10 mouse cellular contexts compared by ENCODE assay signal in the genomic region with DNA sequence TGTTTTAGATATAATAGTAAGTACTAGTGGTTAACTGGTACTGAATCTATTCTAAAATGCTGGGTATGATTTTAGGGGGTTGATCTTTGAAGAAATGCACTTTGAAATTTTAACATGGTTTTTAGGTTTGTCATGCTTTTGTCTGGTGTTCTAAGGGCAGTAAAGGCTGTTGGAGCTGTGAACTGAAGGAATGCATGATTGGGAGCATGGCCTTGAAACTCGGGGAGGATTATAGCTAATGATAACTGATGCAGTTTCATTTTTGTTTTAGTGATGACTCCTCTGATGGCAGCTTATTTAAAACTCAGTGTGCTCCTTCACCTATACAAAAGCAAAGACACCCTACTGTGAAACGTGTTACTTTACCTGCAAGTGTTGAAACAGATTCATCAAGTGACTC. TPM values are rescaled to one million over a fixed set of nuclear protein-coding genes. Genes with fewer than 3 reads are reported as not detected.
A peak's percentile ranks its signal among the peaks of the same experiment; 100 is the strongest.
DNase-seq lines count a peak whose midpoint lies in the region; ATAC-seq and TF ChIP-seq lines count a peak whose summit lies in the region.
"Had no signal": no experiment of that assay in that cellular context is flagged by ENCODE, and none has a peak within 500 bp of the region (broad histone marks: within the 10 kb centered on the region; RNA-seq: fewer than 3 reads in every experiment).

No protein-coding gene starts in this region.

- 65% methylated on average over 2 of the region's 2 CpGs for WGBS in hindbrain, embryonic 10.5 days
- 60% methylated on average over 2 of the region's 2 CpGs for WGBS in hindbrain, embryonic 16.5 days
- 43% methylated on average over 2 of the region's 2 CpGs for WGBS in stomach, embryonic 14.5 days
- 36% methylated on average over 2 of the region's 2 CpGs for WGBS in stomach, postnatal 0 days
- WGBS in limb, embryonic 13.5 days = 62% methylated on average over 2 of the region's 2 CpGs

- TF ChIP-seq EP300 in stomach, postnatal 0 days (optimal IDR thresholded peaks at IDR 0.05) = no peak

- peaks cover 32% of the 10 kb centered on the region for H3K4me1 ChIP-seq in hindbrain, embryonic 10.5 days (replicated peaks)
- peaks cover 22% of the 10 kb centered on the region for H3K4me1 ChIP-seq in hindbrain, embryonic 16.5 days (ENCODE audit: control insufficient read depth, insufficient read depth, low read depth, low read length)
- H3K4me1 ChIP-seq in stomach, embryonic 14.5 days (ENCODE audit: control insufficient read depth, insufficient read depth, low read length) = peaks cover 16% of the 10 kb centered on the region; the same call in 1 of the 2 replicates
- 0 out of 2 replicates have a peak, but pooled peaks cover 3% of the 10 kb centered on the region for H3K4me1 ChIP-seq in stomach, postnatal 0 days (replicated peaks; ENCODE audit: control insufficient read depth, insufficient read depth)
- peaks cover 36% of the 10 kb centered on the region for H3K4me1 ChIP-seq in limb, embryonic 13.5 days

- no peaks in the 10 kb centered on the region for H3K9me3 ChIP-seq in hindbrain, embryonic 10.5 days
- H3K9me3 ChIP-seq in hindbrain, embryonic 16.5 days (ENCODE audit: control insufficient read depth, low read length) = no peaks in the 10 kb centered on the region
- H3K9me3 ChIP-seq in stomach, embryonic 14.5 days (ENCODE audit: control insufficient read depth, low read depth, low read length) = no peaks in the 10 kb centered on the region
- no peaks in the 10 kb centered on the region for H3K9me3 ChIP-seq in stomach, postnatal 0 days (ENCODE audit: control insufficient read depth, low read length)
- H3K9me3 ChIP-seq in limb, embryonic 13.5 days = no peaks in the 10 kb centered on the region
- H3K9me3 ChIP-seq: embryonic facial prominence, embryonic 15.5 days had no signal

- no peak for DNase-seq in hindbrain, embryonic 10.5 days (ENCODE audit: low spot score)
- no peak for DNase-seq in stomach, postnatal 0 days (ENCODE audit: low spot score)
- no peak for DNase-seq in spleen, postnatal 4 days (ENCODE audit: low spot score in 2 of 2)
- no peak for DNase-seq in layer of hippocampus, adult 9-11 months
- no peak for DNase-seq in gastrocnemius, adult 8-10 months (ENCODE audit: low spot score in 2 of 2)
- DNase-seq: heart, postnatal 14 days had no signal

- H3K4me2 ChIP-seq in hindbrain, embryonic 16.5 days (ENCODE audit: low read length) = no peak overlapping the region
- peak overlapping the region; percentile 84; the same call in 1 of the 2 replicates for H3K4me2 ChIP-seq in stomach, embryonic 14.5 days (replicated peaks; ENCODE audit: low read depth, low read length)
- H3K4me2 ChIP-seq in stomach, postnatal 0 days (replicated peaks; ENCODE audit: low read depth) = no peak overlapping the region
- H3K4me2 ChIP-seq in limb, embryonic 13.5 days (replicated peaks) = peak overlapping the region; percentile 29; the same call in 1 of the 2 replicates

- H3K9ac ChIP-seq in hindbrain, embryonic 16.5 days (ENCODE audit: low read depth, low read length) = no peak overlapping the region
- peak overlapping the region; percentile 82; the same call in 1 of the 2 replicates for H3K9ac ChIP-seq in stomach, embryonic 14.5 days (replicated peaks; ENCODE audit: low read depth, low read length)
- no peak overlapping the region for H3K9ac ChIP-seq in stomach, postnatal 0 days (ENCODE audit: low read length)
- no peak overlapping the region; the same call in 1 of the 2 replicates for H3K9ac ChIP-seq in limb, embryonic 13.5 days

- H3K27ac ChIP-seq in hindbrain, embryonic 10.5 days = no peak overlapping the region
- no peak overlapping the region for H3K27ac ChIP-seq in hindbrain, embryonic 16.5 days (ENCODE audit: low read depth, low read length)
- H3K27ac ChIP-seq in stomach, embryonic 14.5 days (ENCODE audit: low read length) = no peak overlapping the region
- H3K27ac ChIP-seq in stomach, postnatal 0 days (replicated peaks) = no peak overlapping the region
- H3K27ac ChIP-seq in limb, embryonic 13.5 days = no peak overlapping the region
- H3K27ac ChIP-seq: embryonic facial prominence, embryonic 15.5 days had no signal

- H3K4me3 ChIP-seq in hindbrain, embryonic 10.5 days = peak overlapping the region; percentile 88
- no peak overlapping the region for H3K4me3 ChIP-seq in hindbrain, embryonic 16.5 days (ENCODE audit: low read length)
- no peak overlapping the region for H3K4me3 ChIP-seq in stomach, embryonic 14.5 days (ENCODE audit: low read depth, low read length)
- no peak overlapping the region for H3K4me3 ChIP-seq in stomach, postnatal 0 days (ENCODE audit: low read depth, low read length)
- H3K4me3 ChIP-seq in limb, embryonic 13.5 days = no peak overlapping the region

- no peak for ATAC-seq in hindbrain, embryonic 16.5 days
- no peak for ATAC-seq in stomach, embryonic 14.5 days (ENCODE audit: insufficient number of reproducible peaks, insufficient read depth, low FRiP score, low read depth)
- no peak for ATAC-seq in stomach, postnatal 0 days (ENCODE audit: low FRiP score, low TSS enrichment)
- no peak for ATAC-seq in limb, embryonic 13.5 days (ENCODE audit: low FRiP score, low read depth)

- TF ChIP-seq CTCF in stomach, postnatal 0 days (IDR thresholded peaks at IDR 0.05; ENCODE audit: low read depth) = no peak

- H3K27me3 ChIP-seq in hindbrain, embryonic 10.5 days (ENCODE audit: insufficient read depth, poor library complexity, severe bottlenecking) = no peaks in the 10 kb centered on the region
- no peaks in the 10 kb centered on the region for H3K27me3 ChIP-seq in hindbrain, embryonic 16.5 days (replicated peaks; ENCODE audit: control insufficient read depth, insufficient read depth, low read length)
- no peaks in the 10 kb centered on the region for H3K27me3 ChIP-seq in stomach, embryonic 14.5 days (ENCODE audit: control insufficient read depth, insufficient read depth, low read length)
- no peaks in the 10 kb centered on the region for H3K27me3 ChIP-seq in stomach, postnatal 0 days (ENCODE audit: control insufficient read depth, insufficient read depth, low read length)
- no peaks in the 10 kb centered on the region for H3K27me3 ChIP-seq in limb, embryonic 13.5 days
- H3K27me3 ChIP-seq: embryonic facial prominence, embryonic 15.5 days had no signal

- peaks cover 61% of the 10 kb centered on the region for H3K36me3 ChIP-seq in hindbrain, embryonic 10.5 days
- H3K36me3 ChIP-seq in hindbrain, embryonic 16.5 days (ENCODE audit: control insufficient read depth, insufficient read depth, low read length) = peaks cover 26% of the 10 kb centered on the region
- peaks cover 45% of the 10 kb centered on the region for H3K36me3 ChIP-seq in stomach, embryonic 14.5 days (ENCODE audit: control insufficient read depth, insufficient read depth, low read length)
- H3K36me3 ChIP-seq in stomach, postnatal 0 days (ENCODE audit: control insufficient read depth, insufficient read depth, low read length) = peaks cover 19% of the 10 kb centered on the region
- peaks cover 51% of the 10 kb centered on the region for H3K36me3 ChIP-seq in limb, embryonic 13.5 days

RNA-seq across cellular contexts. Expression of a gene that starts 2.0 kb away (rescaled TPM):
- polyA plus RNA-seq in hindbrain, embryonic 10.5 days (2016; fragmentation: Nextera tagmentation; extraction: Ambion mirVana) = 5.5 and 5.6 TPM in 2 replicates
- polyA plus RNA-seq in hindbrain, embryonic 16.5 days (2015; fragmentation: Nextera tagmentation; extraction: Ambion mirVana) = 13.7 and 14.3 TPM in 2 replicates
- 9.8 and 10.3 TPM in 2 replicates for polyA plus RNA-seq in stomach, embryonic 14.5 days (2014; fragmentation: Nextera tagmentation; extraction: Ambion mirVana)
- 6.6 and 6.7 TPM in 2 replicates for polyA plus RNA-seq in stomach, postnatal 0 days (2015; fragmentation: Nextera tagmentation; extraction: Ambion mirVana)
- 11.8 and 12.2 TPM in 2 replicates for polyA plus RNA-seq in limb, embryonic 13.5 days (2015; fragmentation: Nextera tagmentation; extraction: Ambion mirVana)
- 1 to 10 TPM; 2.3 to 6.4 (median 4.2) TPM for total RNA-seq in gastrocnemius, adult 8-10 months (2022)

RNA-seq across cellular contexts. Expression of a gene that starts 2.2 kb away (rescaled TPM):
- polyA plus RNA-seq in hindbrain, embryonic 10.5 days (2016; fragmentation: Nextera tagmentation; extraction: Ambion mirVana) = 53.6 and 83.4 TPM in 2 replicates
- polyA plus RNA-seq in hindbrain, embryonic 16.5 days (2015; fragmentation: Nextera tagmentation; extraction: Ambion mirVana) = 36.4 and 40.4 TPM in 2 replicates
- 84.8 and 96.8 TPM in 2 replicates for polyA plus RNA-seq in stomach, embryonic 14.5 days (2014; fragmentation: Nextera tagmentation; extraction: Ambion mirVana)
- polyA plus RNA-seq in stomach, postnatal 0 days (2015; fragmentation: Nextera tagmentation; extraction: Ambion mirVana) = 39.1 and 41.1 TPM in 2 replicates
- polyA plus RNA-seq in limb, embryonic 13.5 days (2015; fragmentation: Nextera tagmentation; extraction: Ambion mirVana) = 84.9 and 90.5 TPM in 2 replicates
- 100 to 1,000 TPM in 1 of 4 experiments, 10 to 100 TPM in 3; 69.0 to 109 (median 76.8) TPM for total RNA-seq in gastrocnemius, adult 8-10 months (2022)

RNA-seq across cellular contexts. Expression of a gene that starts 28.5 kb away (rescaled TPM):
- polyA plus RNA-seq in hindbrain, embryonic 10.5 days (2016; fragmentation: Nextera tagmentation; extraction: Ambion mirVana) = 37.6 and 42.4 TPM in 2 replicates
- 25.8 and 31.9 TPM in 2 replicates for polyA plus RNA-seq in hindbrain, embryonic 16.5 days (2015; fragmentation: Nextera tagmentation; extraction: Ambion mirVana)
- 39.8 and 43.1 TPM in 2 replicates for polyA plus RNA-seq in stomach, embryonic 14.5 days (2014; fragmentation: Nextera tagmentation; extraction: Ambion mirVana)
- 18.5 and 20.0 TPM in 2 replicates for polyA plus RNA-seq in stomach, postnatal 0 days (2015; fragmentation: Nextera tagmentation; extraction: Ambion mirVana)
- 34.5 and 37.0 TPM in 2 replicates for polyA plus RNA-seq in limb, embryonic 13.5 days (2015; fragmentation: Nextera tagmentation; extraction: Ambion mirVana)
- total RNA-seq in gastrocnemius, adult 8-10 months (2022) = 10 to 100 TPM in 2 of 4 experiments, 1 to 10 TPM in 2; 9.5 to 11.0 (median 10.3) TPM

RNA-seq across cellular contexts. Expression of a gene that starts 49.3 kb away (rescaled TPM):
- polyA plus RNA-seq in hindbrain, embryonic 10.5 days (2016; fragmentation: Nextera tagmentation; extraction: Ambion mirVana) = 16.9 and 22.5 TPM in 2 replicates
- polyA plus RNA-seq in hindbrain, embryonic 16.5 days (2015; fragmentation: Nextera tagmentation; extraction: Ambion mirVana) = 10.7 and 11.8 TPM in 2 replicates
- polyA plus RNA-seq in stomach, embryonic 14.5 days (2014; fragmentation: Nextera tagmentation; extraction: Ambion mirVana) = 25.6 and 26.6 TPM in 2 replicates
- 4.4 and 4.6 TPM in 2 replicates for polyA plus RNA-seq in stomach, postnatal 0 days (2015; fragmentation: Nextera tagmentation; extraction: Ambion mirVana)
- polyA plus RNA-seq in limb, embryonic 13.5 days (2015; fragmentation: Nextera tagmentation; extraction: Ambion mirVana) = 17.6 and 18.0 TPM in 2 replicates
- 1 to 10 TPM; 5.5 to 8.2 (median 6.4) TPM for total RNA-seq in gastrocnemius, adult 8-10 months (2022)

Comparison
In these comparisons a context has a peak if more than half of its experiments do, and no peak if none do; other contexts are left out.
1. H3K4me2 ChIP-seq: peak in stomach, embryonic 14.5 days (single experiment) and limb, embryonic 13.5 days (single experiment); none in hindbrain, embryonic 16.5 days (single experiment) and stomach, postnatal 0 days (single experiment).